Mouse (Mus musculus) midbrain, embryonic 10.5 days (tissue): ENCODE measurements around the gene Slc9a7. TPM values are rescaled to one million over a fixed set of nuclear protein-coding genes. Genes with fewer than 3 reads are reported as not detected.

ENCODE experiments used
- DNase-seq: peaks from one replicate; pipeline ENCODE4 v3.0.0-alpha.2; 2017; ENCODE audit warnings: low spot score
- H3K27ac ChIP-seq: fragments of 300-500 bp; sonication (generic); replicated peaks from 2 replicates; pipeline ENCODE4 v1.5.1; 2016; ENCODE audit warnings: mild to moderate bottlenecking
- H3K27me3 ChIP-seq: fragments of 300-500 bp; sonication (generic); 2 replicates; pipeline ENCODE4 v1.6.1; 2016; ENCODE audit warnings: low read depth, mild to moderate bottlenecking; ENCODE audit not compliant: poor library complexity, severe bottlenecking
- H3K36me3 ChIP-seq: fragments of 300-500 bp; sonication (generic); 2 replicates; pipeline ENCODE4 v1.6.1; 2016; ENCODE audit warnings: mild to moderate bottlenecking, moderate library complexity
- H3K4me1 ChIP-seq: fragments of 300-500 bp; sonication (generic); 2 replicates; pipeline ENCODE4 v1.6.1; 2016
- H3K4me3 ChIP-seq: fragments of 300-500 bp; sonication (generic); 2 replicates; pipeline ENCODE4 v1.5.1; 2016; ENCODE audit warnings: mild to moderate bottlenecking, moderate library complexity
- H3K9me3 ChIP-seq: fragments of 300-500 bp; sonication (generic); replicated peaks from 2 replicates; pipeline ENCODE4 v1.6.1; 2016; ENCODE audit warnings: mild to moderate bottlenecking
- WGBS: fragments of 180-500 bp; shearing (Covaris S2); methylation state at CpG from one replicate; pipeline ENCODE4 v1.1.7; 2016; 5-methylcytosine and 5-hydroxymethylcytosine counted together
- polyA plus RNA-seq: library from polyadenylated mRNA; unstranded; fragments of >200 nt; fragmentation: Nextera tagmentation; extraction: Ambion mirVana; gene quantifications from 2 replicates; pipeline ENCODE4 v1.2.1, GENCODE M21; 2016

The Slc9a7 gene
- polyA plus RNA-seq, 1 experiment from 2014 or later: 1.2 TPM

GRCm38 (mm10) chrX:20117717-20118116, 173.9 kb downstream of the Slc9a7 start:
- DNase-seq: no peak
- Histone ChIP-seq H3K27me3 (no peaks in the 10 kb centered on the region), H3K9me3 (no peaks in the 10 kb centered on the region), H3K4me1 (no peaks in the 10 kb centered on the region), H3K27ac (no peak overlapping the region), H3K4me3 (no peak overlapping the region), H3K36me3 (no peaks in the 10 kb centered on the region)
- WGBS: 70% methylated on average over 2 of the region's 2 CpGs

GRCm38 (mm10) chrX:20070196-20070595, 221.4 kb downstream of the Slc9a7 start:
- H3K27me3 ChIP-seq: no peaks in the 10 kb centered on the region
- H3K4me3 ChIP-seq: no peak overlapping the region
- no peaks in the 10 kb centered on the region for H3K36me3 ChIP-seq
- no peaks in the 10 kb centered on the region for H3K4me1 ChIP-seq
- no peak overlapping the region for H3K27ac ChIP-seq
- H3K9me3 ChIP-seq: no peaks in the 10 kb centered on the region
- no peak for DNase-seq
- 57% methylated on average over 4 of the region's 4 CpGs for WGBS

GRCm38 (mm10) chrX:20066636-20067035, 225.0 kb downstream of the Slc9a7 start:
- Histone ChIP-seq H3K9me3 (no peaks in the 10 kb centered on the region), H3K36me3 (no peaks in the 10 kb centered on the region), H3K4me3 (no peak overlapping the region), H3K27ac (no peak overlapping the region), H3K27me3 (peaks cover 5% of the 10 kb centered on the region), H3K4me1 (no peaks in the 10 kb centered on the region)
- DNase-seq: no peak

- 65% methylated on average over 3 of the region's 3 CpGs for WGBS
- Histone ChIP-seq H3K27me3 (peaks cover 20% of the 10 kb centered on the region), H3K4me3 (no peak overlapping the region), H3K9me3 (peaks cover 19% of the 10 kb centered on the region), H3K4me1 (no peaks in the 10 kb centered on the region; the same call in none of the 2 replicates), H3K36me3 (no peaks in the 10 kb centered on the region), H3K27ac (no peak overlapping the region)
- DNase-seq: no peak
Measured at GRCm38 (mm10) chrX:20061764-20062480, 229.7 kb downstream of the Slc9a7 start.

GRCm38 (mm10) chrX:20060769-20061315, 230.8 kb downstream of the Slc9a7 start:
- Histone ChIP-seq H3K27me3 (peaks cover 20% of the 10 kb centered on the region), H3K9me3 (peaks cover 19% of the 10 kb centered on the region), H3K4me1 (no peaks in the 10 kb centered on the region; the same call in none of the 2 replicates), H3K27ac (no peak overlapping the region), H3K36me3 (no peaks in the 10 kb centered on the region), H3K4me3 (peak overlapping the region; percentile 57)
- DNase-seq: peak; percentile 22
- WGBS: 14% methylated on average over 47 of the region's 47 CpGs

- H3K4me3 ChIP-seq: peak overlapping the region; percentile 57
- H3K4me1 ChIP-seq: no peaks in the 10 kb centered on the region; the same call in none of the 2 replicates
- peaks cover 19% of the 10 kb centered on the region for H3K9me3 ChIP-seq
- WGBS: 27% methylated on average over 65 of the region's 65 CpGs
- no peaks in the 10 kb centered on the region for H3K36me3 ChIP-seq
- no peak for DNase-seq
- peaks cover 20% of the 10 kb centered on the region for H3K27me3 ChIP-seq
- H3K27ac ChIP-seq: 0 out of 2 replicates have a peak overlapping the region, but pooled peaks have one; percentile 28
Measured at GRCm38 (mm10) chrX:20060096-20060768, 231.4 kb downstream of the Slc9a7 start.

GRCm38 (mm10) chrX:20059381-20059971, 232.1 kb downstream of the Slc9a7 start, which contains the start of gene Chst7:
Gene Chst7, plus strand, starts transcription at chrX:20059560.
- Histone ChIP-seq H3K4me3 (peak within 1 kb of the TSS; percentile 57), H3K9me3 (peaks cover 19% of the 10 kb centered on the region), H3K27me3 (peaks cover 20% of the 10 kb centered on the region), H3K27ac (peak within 1 kb of the TSS; percentile 28; the same call in 1 of the 2 replicates), H3K36me3 (no peaks in the 10 kb centered on the region), H3K4me1 (no peaks in the 10 kb centered on the region; the same call in none of the 2 replicates)
- WGBS: 23% methylated on average over 39 of the region's 40 CpGs
- DNase-seq: peak; percentile 69

Other genes with a start within 250 kb of the Slc9a7 start
- 3.9 and 4.4 TPM in 2 replicates for gene Chst7, start 232.2 kb downstream of the Slc9a7 start, polyA plus RNA-seq
- gene Rp2, start 72.7 kb upstream of the Slc9a7 start, polyA plus RNA-seq: 17.4 and 21.6 TPM in 2 replicates
- gene Jade3, start 133.9 kb upstream of the Slc9a7 start, polyA plus RNA-seq: 9.2 and 11.1 TPM in 2 replicates